Mouse (Mus musculus) intestine, embryonic 15.5 days (tissue): ENCODE data around the gene Efemp1. TPM values are rescaled to one million over a fixed set of nuclear protein-coding genes. Genes with fewer than 3 reads are reported as not detected.

ENCODE experiments used
- ATAC-seq: fragments of 200-750 bp; cut with Nextera tagmentation; 2 replicates; pipeline ENCODE4 v1.8.0; 2017; ENCODE audit warnings: moderate TSS enrichment, moderate library complexity
- H3K27ac ChIP-seq: fragments of 300-500 bp; sonication (generic); 2 replicates; pipeline ENCODE4 v1.5.1; 2015; ENCODE audit warnings: mild to moderate bottlenecking, inconsistent platforms
- H3K27me3 ChIP-seq: fragments of 300-500 bp; sonication (generic); replicated peaks from 2 replicates; pipeline ENCODE4 v1.6.1; 2015; ENCODE audit warnings: inconsistent platforms
- H3K36me3 ChIP-seq: fragments of 300-500 bp; sonication (generic); 2 replicates; pipeline ENCODE4 v1.6.1; 2015; ENCODE audit warnings: inconsistent platforms
- H3K4me1 ChIP-seq: fragments of 300-500 bp; sonication (generic); replicated peaks from 2 replicates; pipeline ENCODE4 v1.6.1; 2015; ENCODE audit warnings: inconsistent platforms
- H3K4me2 ChIP-seq: fragments of 300-500 bp; sonication (generic); replicated peaks from 2 replicates; pipeline ENCODE4 v1.6.1; 2015; ENCODE audit warnings: mild to moderate bottlenecking, inconsistent platforms
- H3K4me3 ChIP-seq: fragments of 300-500 bp; sonication (generic); replicated peaks from 2 replicates; pipeline ENCODE4 v1.5.1; 2015; ENCODE audit warnings: inconsistent platforms
- H3K9ac ChIP-seq: fragments of 300-500 bp; sonication (generic); 2 replicates; pipeline ENCODE4 v1.6.1; 2015; ENCODE audit warnings: inconsistent platforms
- H3K9me3 ChIP-seq: fragments of 300-500 bp; sonication (generic); 2 replicates; pipeline ENCODE4 v1.6.1; 2016; ENCODE audit warnings: inconsistent platforms
- WGBS: fragments of 180-500 bp; shearing (Covaris S2); methylation state at CpG from one replicate; pipeline ENCODE4 v1.1.7; 2015; 5-methylcytosine and 5-hydroxymethylcytosine counted together
- polyA plus RNA-seq: library from polyadenylated mRNA; unstranded; fragments of >200 nt; fragmentation: Nextera tagmentation; extraction: Ambion mirVana; gene quantifications from 2 replicates; pipeline ENCODE4 v1.2.1, GENCODE M21; 2015

Efemp1 gene
- polyA plus RNA-seq, 1 experiment from 2014 or later, result 15.5 TPM

DNA sequence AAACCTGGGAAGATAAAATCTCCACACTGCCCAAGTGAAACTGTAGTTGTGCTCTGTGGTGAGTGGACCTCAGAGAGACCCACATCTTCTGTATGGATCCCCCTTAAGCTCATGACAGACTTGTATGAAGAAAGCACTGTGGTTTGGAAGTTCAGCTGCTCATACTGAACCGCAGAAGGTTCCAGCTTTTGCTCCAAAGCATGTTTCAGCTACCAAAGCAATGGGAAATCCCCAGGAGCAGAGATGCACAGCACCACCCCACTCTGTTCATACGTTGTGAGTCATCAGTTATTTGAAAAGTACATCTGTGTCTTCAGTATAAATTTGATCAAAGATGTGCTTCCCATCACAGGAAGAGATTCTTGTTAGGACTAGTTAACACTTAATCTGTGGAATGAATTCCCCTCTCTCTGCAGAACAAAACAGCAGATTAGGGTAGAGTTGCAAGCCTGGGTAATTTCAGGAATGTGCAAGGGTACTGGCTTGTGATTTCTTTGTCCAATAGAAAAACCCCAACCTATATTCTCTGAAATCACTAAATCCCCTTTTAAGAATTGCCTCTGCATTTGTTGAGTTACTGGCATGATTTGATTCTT is 28.5 kb downstream of the Efemp1 start:
- no peaks in the 10 kb centered on the region for H3K27me3 ChIP-seq
- no peak overlapping the region for H3K27ac ChIP-seq
- no peaks in the 10 kb centered on the region for H3K36me3 ChIP-seq
- H3K4me1 ChIP-seq, result no peaks in the 10 kb centered on the region
- no peak overlapping the region for H3K9ac ChIP-seq
- H3K4me3 ChIP-seq, result no peak overlapping the region
- no peaks in the 10 kb centered on the region for H3K9me3 ChIP-seq
- 77% methylated on average over 2 of the region's 2 CpGs for WGBS
- no peak overlapping the region for H3K4me2 ChIP-seq
- ATAC-seq, result no peak

DNA sequence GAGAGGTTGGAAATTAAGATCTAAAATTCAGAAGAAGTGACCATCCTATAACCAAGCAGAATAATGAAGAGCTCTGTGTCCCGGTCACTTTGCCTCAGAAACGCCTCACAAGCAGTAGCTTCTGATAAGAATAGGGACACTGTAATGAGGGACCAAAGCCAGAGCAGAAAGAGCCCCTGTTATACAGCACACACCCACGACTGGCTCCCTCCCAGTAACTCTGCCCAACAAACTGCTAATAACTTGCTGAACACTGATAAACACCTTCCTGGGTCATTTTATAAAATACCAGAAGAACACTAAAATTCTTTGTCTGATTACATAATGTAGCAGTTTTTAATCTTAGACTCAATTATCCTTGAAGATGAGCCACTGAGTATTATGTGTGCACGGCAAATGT is 30.1 kb downstream of the Efemp1 start:
- Histone ChIP-seq H3K27me3 (no peaks in the 10 kb centered on the region), H3K4me2 (no peak overlapping the region), H3K9me3 (no peaks in the 10 kb centered on the region), H3K9ac (no peak overlapping the region), H3K27ac (no peak overlapping the region), H3K4me1 (no peaks in the 10 kb centered on the region), H3K4me3 (no peak overlapping the region), H3K36me3 (no peaks in the 10 kb centered on the region)
- no peak for ATAC-seq
- 56% methylated on average over 4 of the region's 4 CpGs for whole genome bisulfite sequencing

GRCm38 (mm10) chr11:28889538-28889937 is 36.5 kb downstream of the Efemp1 start:
- Histone ChIP-seq H3K9me3 (no peaks in the 10 kb centered on the region), H3K9ac (no peak overlapping the region), H3K27me3 (no peaks in the 10 kb centered on the region), H3K4me2 (no peak overlapping the region), H3K4me3 (no peak overlapping the region), H3K4me1 (no peaks in the 10 kb centered on the region), H3K27ac (no peak overlapping the region), H3K36me3 (no peaks in the 10 kb centered on the region)
- 81% methylated on average over 1 of the region's 1 CpGs for WGBS
- ATAC-seq, result no peak

DNA sequence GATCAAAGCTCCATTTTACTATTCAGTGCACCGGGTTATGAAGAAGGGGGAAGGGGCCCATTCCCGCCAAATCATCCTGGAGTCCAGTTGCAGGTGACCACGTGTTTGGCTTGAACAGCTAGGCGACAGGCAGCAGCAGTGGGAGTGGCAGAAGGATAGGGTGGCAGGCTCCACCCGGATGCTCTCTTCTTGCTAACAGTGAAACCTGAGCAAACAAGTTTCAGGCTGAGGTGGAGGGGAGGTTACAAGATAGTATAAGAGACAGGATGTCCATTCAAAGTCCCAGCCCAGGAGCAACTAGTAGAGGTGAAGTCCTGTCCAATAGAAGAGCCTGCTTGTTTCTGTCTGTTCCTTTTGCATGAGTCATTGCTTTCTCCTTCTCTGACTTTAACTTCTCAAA is 38.5 kb downstream of the Efemp1 start:
- ATAC-seq, result no peak
- no peaks in the 10 kb centered on the region for H3K27me3 ChIP-seq
- 44% methylated on average over 5 of the region's 5 CpGs for WGBS

DNA sequence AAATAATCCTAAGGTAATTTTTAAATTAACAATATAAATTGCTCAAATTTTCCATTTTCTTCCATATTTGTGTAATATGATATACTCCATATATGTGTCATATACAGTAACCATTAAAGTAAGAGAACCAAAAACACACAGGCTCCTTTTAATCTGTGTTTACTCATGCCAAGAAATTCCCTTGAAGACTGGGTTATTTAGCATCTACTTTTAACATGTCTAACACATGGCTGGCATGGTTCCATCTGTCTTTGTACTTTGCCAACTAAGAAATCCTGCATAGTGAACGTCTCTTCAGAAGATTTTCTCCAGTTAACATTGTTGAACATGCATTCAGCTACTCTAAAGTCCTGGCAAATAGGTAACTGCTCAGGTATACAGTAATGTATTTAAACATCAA is 46.4 kb downstream of the Efemp1 start:
- no peaks in the 10 kb centered on the region for H3K9me3 ChIP-seq
- no peak overlapping the region for H3K9ac ChIP-seq
- no peaks in the 10 kb centered on the region for H3K4me1 ChIP-seq
- no peak overlapping the region for H3K4me3 ChIP-seq
- H3K4me2 ChIP-seq, result no peak overlapping the region
- no peak for ATAC-seq
- no peaks in the 10 kb centered on the region for H3K36me3 ChIP-seq
- 52% methylated on average over 1 of the region's 1 CpGs for WGBS
- no peak overlapping the region for H3K27ac ChIP-seq
- no peaks in the 10 kb centered on the region for H3K27me3 ChIP-seq

More for the DNA sequence above, 38.5 kb downstream of the Efemp1 start:
- Histone ChIP-seq H3K27ac (no peak overlapping the region), H3K4me1 (no peaks in the 10 kb centered on the region), H3K4me2 (no peak overlapping the region), H3K9me3 (no peaks in the 10 kb centered on the region), H3K4me3 (no peak overlapping the region), H3K36me3 (no peaks in the 10 kb centered on the region), H3K9ac (no peak overlapping the region)

GRCm38 (mm10) chr11:28904596-28904995 is 51.6 kb downstream of the Efemp1 start:
- H3K4me2 ChIP-seq, result no peak overlapping the region
- no peak overlapping the region for H3K27ac ChIP-seq
- H3K4me3 ChIP-seq, result no peak overlapping the region
- no peaks in the 10 kb centered on the region for H3K27me3 ChIP-seq
- ATAC-seq, result no peak
- H3K4me1 ChIP-seq, result no peaks in the 10 kb centered on the region
- no peaks in the 10 kb centered on the region for H3K36me3 ChIP-seq
- no peak overlapping the region for H3K9ac ChIP-seq
- no peaks in the 10 kb centered on the region for H3K9me3 ChIP-seq
- 63% methylated on average over 2 of the region's 2 CpGs for WGBS

GRCm38 (mm10) chr11:28906288-28906687 is 53.3 kb downstream of the Efemp1 start:
- H3K4me1 ChIP-seq, result no peaks in the 10 kb centered on the region
- no peak overlapping the region for H3K4me3 ChIP-seq
- H3K27me3 ChIP-seq, result no peaks in the 10 kb centered on the region
- no peak overlapping the region for H3K9ac ChIP-seq
- no peak overlapping the region for H3K27ac ChIP-seq
- H3K36me3 ChIP-seq, result no peaks in the 10 kb centered on the region
- 67% methylated on average over 3 of the region's 3 CpGs for WGBS
- ATAC-seq, result no peak
- H3K4me2 ChIP-seq, result no peak overlapping the region
- H3K9me3 ChIP-seq, result no peaks in the 10 kb centered on the region

DNA sequence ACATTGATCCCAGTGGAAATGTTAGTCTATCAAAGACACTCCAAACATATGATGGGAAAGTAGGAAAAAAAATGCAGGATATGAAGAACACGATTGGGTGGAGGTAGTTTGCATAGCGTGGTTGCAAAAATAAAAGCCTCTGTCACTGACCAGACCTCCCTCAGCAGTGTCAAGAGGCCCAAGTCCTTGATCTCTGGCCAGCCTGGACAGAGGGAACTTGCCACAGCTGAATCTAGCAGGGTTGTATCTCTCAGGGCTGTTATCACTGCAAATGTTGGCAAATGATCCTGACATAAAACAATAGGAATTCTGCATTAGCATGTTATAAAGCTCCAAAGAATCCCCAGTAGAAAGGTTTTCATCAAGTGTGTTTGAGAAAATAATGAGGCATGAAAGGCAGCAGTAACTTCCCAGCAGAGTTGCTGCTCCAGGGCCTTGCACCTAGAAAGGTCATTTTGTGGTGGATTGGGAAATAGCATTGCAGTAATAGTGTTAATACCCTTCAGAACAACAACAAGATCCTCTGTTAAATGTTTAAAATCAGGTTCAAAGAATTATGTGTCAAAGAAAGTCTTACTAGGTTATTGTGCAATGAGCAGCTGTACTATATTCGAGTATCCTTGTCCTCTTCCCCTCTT is 56.0 kb downstream of the Efemp1 start:
- no peak for ATAC-seq
- no peaks in the 10 kb centered on the region for H3K27me3 ChIP-seq
- H3K4me2 ChIP-seq, result no peak overlapping the region
- H3K9ac ChIP-seq, result no peak overlapping the region
- no peaks in the 10 kb centered on the region for H3K9me3 ChIP-seq
- no peaks in the 10 kb centered on the region for H3K36me3 ChIP-seq
- H3K4me3 ChIP-seq, result no peak overlapping the region
- H3K4me1 ChIP-seq, result no peaks in the 10 kb centered on the region
- 59% methylated on average over 3 of the region's 3 CpGs for WGBS
- no peak overlapping the region for H3K27ac ChIP-seq

- Histone ChIP-seq H3K27me3 (no peaks in the 10 kb centered on the region), H3K4me2 (no peak overlapping the region), H3K9me3 (no peaks in the 10 kb centered on the region), H3K27ac (no peak overlapping the region), H3K36me3 (no peaks in the 10 kb centered on the region), H3K9ac (no peak overlapping the region), H3K4me3 (no peak overlapping the region), H3K4me1 (no peaks in the 10 kb centered on the region)
- 50% methylated on average over 3 of the region's 3 CpGs for WGBS
- ATAC-seq, result peak; percentile 86
Measured at GRCm38 (mm10) chr11:28912469-28913138, 59.6 kb downstream of the Efemp1 start.

DNA sequence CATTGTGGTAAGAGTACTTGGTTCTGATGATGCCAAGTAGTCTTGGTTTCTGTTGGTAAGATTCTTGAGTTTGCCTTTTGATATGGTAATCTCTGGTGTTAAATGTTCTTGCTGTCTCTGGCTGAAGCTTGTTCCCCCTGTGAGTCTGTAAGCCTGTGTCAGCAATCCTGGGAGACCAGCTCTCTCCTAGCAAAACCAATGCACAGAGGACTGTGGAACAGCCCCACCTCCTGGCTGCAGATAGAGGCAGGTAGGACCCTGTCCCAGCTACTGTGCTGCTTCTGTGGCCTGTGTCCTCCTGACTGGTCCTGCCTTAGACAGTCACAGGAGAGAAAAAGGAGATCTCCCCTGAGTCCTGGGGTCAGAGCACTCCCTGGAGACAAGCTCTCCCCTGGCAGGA is 81.4 kb downstream of the Efemp1 start:
- Histone ChIP-seq H3K9ac (no peak overlapping the region), H3K36me3 (no peaks in the 10 kb centered on the region), H3K4me1 (no peaks in the 10 kb centered on the region), H3K27ac (no peak overlapping the region), H3K4me2 (no peak overlapping the region), H3K4me3 (no peak overlapping the region), H3K9me3 (no peaks in the 10 kb centered on the region), H3K27me3 (no peaks in the 10 kb centered on the region)
- no peak for ATAC-seq

DNA sequence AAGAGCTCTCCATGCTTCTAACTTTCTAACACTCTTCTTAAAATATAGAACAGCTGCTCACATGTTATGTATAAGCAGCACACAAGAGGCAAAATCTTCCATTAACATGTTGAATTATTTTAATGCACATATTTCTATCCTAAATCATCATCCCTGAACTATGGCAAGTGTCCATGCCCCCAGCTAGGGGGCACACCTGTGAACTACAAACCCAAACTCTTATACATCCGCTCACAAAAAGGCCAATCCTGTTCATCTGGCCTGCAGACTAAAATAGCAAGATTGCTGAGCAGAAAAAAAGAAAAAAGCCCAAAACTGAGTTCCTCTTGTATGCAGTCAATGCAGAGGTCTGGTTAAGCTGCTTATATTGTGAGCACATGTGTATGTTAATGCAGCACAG is 86.6 kb downstream of the Efemp1 start:
- ATAC-seq, result no peak
- H3K9me3 ChIP-seq, result no peaks in the 10 kb centered on the region
- no peaks in the 10 kb centered on the region for H3K4me1 ChIP-seq
- no peak overlapping the region for H3K4me2 ChIP-seq
- no peaks in the 10 kb centered on the region for H3K27me3 ChIP-seq
- no peak overlapping the region for H3K27ac ChIP-seq
- no peaks in the 10 kb centered on the region for H3K36me3 ChIP-seq
- H3K9ac ChIP-seq, result no peak overlapping the region
- H3K4me3 ChIP-seq, result no peak overlapping the region
- WGBS, result 85% methylated on average over 1 of the region's 1 CpGs

DNA sequence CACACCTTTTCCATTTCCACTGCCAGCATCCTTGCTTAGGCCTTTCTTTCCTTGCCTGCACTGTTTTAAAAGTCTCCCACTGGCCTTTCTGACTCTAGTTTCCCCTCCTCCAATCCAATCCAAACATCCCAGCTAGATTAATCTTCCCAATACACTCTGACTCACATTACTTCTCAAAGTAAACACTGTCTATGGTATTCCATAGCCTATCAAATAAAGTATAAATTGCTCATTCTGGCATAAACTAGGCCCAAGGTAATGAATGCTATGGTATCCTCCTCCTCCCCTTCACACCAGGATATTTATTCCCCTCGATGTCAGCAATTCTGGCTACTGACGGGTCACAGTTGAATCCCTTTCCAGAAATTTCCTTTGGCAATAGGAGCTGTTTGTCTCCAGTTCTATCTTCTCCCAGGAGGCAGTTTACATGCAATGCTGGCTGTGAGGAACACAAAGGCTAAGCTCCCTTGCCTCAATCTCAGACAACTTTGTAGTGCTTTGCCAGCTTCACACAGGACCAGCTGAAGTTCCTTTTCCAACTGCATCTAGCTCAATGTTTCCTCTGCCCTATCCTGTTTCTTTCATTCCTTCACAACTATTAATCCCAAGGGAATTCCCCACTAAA is 98.7 kb downstream of the Efemp1 start:
- Histone ChIP-seq H3K4me2 (no peak overlapping the region), H3K4me3 (no peak overlapping the region), H3K27ac (no peak overlapping the region), H3K36me3 (no peaks in the 10 kb centered on the region), H3K4me1 (no peaks in the 10 kb centered on the region), H3K9me3 (no peaks in the 10 kb centered on the region), H3K9ac (no peak overlapping the region), H3K27me3 (no peaks in the 10 kb centered on the region)
- WGBS, result 44% methylated on average over 2 of the region's 2 CpGs
- ATAC-seq, result no peak
